Mouse (Mus musculus) brain, adult 2 months (tissue): ENCODE data around the gene Chtf18.

ENCODE experiments used
- DNase-seq: peaks from one replicate; pipeline ENCODE4 v3.0.0; 2011; ENCODE audit warnings: low read depth, low spot score

The Chtf18 gene

DNA sequence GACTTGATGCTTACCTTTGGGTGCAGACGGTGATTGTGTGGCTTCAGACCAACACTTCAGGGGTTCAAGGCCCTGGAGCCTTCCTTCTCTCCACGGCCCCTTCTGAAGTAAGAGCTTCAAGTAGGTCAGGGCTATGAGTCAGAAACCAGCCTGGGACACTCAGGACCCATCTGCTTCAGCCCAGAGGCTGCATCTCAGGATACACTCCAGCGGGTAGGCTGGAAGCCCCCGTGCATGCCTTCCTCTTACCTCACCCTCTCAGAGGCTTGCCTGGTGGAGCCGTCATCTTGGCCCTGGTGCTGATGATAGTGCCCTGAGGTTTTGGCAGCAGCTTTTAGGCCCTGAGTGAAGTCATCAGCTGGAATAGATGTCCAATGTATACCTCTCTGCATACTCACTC is 8.0 kb upstream of the Chtf18 start:
- no peak for DNase-seq

DNA sequence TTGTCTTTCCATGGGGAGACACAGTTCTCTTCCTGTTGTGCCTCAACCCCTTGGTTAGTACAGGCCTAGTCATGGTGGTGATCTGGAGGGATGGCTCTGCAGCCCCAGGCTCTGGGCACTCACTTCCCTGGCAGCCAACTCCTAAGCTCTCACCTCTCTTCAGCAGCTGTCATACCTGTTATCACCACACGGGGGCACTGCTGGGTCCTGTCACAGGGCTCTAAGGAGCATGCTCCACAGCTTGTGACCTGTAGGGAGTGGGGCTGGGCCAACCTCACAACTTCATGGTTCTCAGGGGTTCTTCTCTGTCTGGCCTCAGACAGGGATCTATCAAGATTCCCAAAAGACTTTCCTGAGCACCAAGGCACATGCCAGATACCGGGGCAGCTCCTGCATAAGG is 4.9 kb upstream of the Chtf18 start:
- peak; percentile 93 for DNase-seq

DNA sequence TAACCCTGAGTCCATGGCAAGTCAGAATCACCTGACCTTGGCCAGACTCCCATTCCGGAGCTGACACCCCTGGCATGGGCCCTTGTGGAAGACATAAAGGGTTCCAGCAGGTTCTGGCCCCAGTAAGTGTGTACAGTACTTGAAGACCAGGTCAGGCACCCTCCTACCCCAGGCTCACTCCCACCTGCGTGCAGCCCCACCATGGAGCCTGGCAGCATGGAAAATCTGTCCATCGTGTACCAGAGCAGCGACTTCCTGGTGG is 721 bp upstream of the Chtf18 start:
- DNase-seq = no peak

DNA sequence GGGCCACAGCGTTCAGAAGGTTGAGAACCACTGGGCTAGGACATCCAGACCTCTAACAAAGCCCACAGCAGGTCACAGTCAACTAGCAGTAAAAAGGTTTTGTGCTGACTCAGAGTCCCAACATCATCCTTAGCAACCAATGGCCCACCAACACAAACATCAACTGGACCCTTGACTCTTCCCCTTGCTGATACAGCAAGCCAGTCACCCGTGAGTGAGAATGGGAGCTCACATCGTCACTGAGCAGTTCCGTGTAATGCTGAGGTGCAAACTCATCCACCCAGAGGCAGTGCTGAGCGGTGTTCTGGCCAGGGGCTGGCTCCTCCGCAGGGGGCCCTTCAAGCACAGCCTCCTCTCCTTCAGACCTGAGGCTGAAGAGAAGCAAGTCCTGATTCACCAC is 2.0 kb downstream of the Chtf18 start:
- DNase-seq = no peak

DNA sequence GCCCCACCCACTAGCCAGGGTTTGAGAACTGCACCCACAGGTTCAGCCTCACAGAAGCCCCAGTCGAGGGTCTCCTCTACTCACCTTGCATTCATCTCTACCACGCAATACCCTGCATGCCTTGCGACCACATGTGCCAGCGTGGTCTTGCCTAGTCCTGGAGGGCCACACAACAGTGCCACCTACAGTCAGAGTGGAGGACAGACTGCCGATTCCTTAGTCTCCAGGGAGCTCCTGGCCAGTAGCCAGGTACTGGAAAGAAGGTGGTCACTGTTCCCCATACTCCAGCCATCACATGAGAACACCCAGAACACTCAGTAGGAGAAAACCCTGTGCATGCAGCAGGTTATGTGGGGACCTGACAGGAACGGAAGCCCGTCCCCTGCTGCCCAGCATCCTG is 3.3 kb downstream of the Chtf18 start:
- peak; percentile 39 for DNase-seq

DNA sequence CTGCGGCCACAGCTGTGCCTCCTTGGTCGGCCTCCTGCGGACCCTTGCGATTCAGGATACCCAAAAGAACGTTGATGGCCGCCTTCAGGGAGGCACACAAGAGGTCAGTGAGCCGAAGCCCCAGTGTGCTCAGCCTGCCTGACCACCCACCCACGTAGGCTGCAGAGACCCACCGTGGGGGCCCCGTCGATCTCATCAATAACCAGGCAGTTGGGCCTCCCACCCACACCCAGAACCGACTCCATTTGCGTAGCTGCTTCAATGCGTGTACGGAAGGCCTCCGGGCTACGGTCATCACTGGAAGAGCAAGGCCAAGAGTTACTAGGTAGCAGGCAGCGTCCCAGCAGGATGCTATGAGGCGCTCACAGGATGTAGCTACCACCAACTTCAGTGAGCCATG is 3.7 kb downstream of the Chtf18 start:
- no peak for DNase-seq

DNA sequence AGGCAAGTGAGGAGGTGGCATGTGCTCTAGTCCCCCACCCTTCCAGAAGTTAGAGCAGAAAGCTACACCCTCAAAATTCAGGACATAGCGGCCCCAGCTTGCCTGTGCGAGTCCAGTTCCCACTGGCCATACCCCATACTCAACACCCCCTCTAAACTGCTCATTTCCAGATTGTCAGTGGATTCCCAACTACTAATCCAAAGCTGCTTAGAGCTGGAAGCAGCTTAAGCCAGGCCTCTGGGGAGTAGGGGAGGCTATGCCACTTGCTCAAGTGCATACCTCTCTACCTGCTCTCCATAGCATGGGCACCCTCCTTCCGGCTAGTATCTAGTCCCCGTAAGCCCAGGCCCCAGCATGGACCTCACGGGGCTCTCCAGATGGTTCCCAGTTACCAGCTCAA is 5.7 kb downstream of the Chtf18 start:
- no peak for DNase-seq

DNA sequence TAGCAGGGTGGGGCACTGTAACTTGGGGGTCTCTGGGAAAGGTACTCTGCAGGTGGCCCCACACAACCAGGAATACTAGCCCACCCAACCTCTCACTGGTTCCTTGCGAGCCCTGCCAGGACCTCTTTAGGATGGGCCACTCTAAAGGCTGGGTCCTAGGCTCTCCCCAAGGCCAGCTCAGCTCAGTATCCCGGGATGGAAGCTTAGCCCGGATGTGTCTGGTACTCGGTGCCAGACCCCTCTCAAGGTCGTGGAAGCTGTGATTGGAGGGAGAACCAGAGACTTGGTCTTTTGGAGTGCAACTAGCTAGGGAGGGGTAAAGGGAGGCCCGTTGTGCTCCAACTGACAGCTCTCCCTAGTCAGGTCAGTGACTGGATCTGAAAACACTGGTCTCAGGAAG is 9.5 kb downstream of the Chtf18 start:
- no peak for DNase-seq

DNA sequence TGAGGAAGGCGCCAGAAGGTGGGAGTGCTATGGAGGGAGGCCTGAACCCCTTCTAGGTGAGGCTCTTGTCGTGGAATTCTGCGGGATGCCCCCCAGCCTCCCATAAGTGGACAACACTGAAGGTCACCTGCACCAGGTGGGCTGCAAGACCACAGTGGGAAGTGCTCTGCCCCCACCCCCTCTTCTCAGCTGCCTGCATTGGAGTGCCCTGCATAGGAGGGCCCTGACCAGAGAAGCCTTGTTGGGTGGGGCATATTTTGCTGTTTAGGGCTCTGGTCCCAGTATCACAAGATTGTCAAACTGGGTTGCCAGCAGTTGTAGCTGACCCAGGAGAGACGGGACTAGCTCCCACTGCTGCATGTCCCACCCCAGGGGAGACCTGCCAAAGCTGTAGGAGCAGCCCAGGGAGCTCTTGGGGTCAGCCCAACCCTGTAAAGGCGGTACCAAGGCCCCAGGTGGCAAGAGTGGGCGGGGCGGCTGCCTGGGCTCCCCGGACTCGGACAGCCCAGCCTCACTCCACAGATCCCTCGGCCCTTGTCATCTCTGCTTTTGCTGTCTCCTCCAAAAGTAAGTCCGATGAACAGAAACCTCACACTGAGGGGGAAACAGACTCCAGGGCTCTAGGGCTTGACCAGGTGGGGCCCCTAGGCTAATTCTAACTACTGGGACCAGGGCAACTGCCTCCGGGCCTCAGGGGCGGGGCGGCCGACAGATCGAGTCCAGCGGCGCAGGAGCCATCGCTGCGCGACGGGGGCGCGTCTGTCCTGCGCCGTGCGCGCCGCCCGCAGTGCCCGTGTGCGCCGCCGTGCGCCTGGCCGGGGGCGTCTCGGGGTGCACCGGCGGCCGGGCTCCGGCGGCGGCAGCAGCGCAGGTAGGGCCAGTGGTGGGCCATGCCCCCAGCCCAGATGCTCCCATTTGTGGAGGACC is 10.2 kb downstream of the Chtf18 start, which contains the start of gene Gng13:
TSS of gene Gng13 (plus strand) at position 461 of the 927 bp plus-strand sequence.
- DNase-seq = peak; percentile 45

DNA sequence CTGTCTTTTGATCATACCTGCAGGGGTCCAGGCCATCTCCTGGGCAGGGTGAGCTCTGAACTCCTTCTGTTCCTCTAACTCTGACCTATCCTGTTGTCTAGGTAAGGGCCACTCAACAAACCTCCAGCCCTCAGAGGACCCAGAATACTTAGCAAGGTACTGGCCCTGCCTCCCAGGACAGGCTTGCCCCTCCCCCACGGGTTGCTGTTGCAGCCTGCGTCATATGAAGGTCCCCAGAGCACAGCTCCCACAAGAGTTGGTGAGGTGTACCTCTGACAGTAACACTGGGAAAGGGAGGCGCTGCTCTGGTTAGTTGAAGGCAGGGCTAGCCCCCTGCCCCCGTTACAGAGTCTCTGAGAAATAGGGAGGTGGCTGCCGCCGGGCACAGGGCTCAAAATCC is 11.1 kb downstream of the Chtf18 start:
- DNase-seq = no peak

DNA sequence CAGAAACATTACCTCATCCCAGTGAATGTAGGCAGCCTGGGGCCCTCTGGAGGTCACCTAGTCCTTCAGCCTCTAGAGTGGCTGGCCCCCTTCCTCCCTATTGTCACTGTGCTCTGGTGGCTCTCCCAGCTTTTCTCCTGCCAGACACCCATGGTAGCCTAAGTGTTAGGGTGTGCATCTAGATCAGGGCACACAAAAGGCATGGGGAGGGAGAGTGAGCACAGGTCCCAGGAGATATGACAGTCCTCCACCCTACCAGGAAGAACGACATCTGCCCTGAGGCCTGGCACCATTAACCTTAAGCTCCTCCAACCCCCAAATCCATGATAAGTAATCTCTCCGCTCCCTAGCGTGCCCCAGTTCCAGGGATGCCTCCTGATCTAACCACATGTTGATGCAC is 11.6 kb downstream of the Chtf18 start:
- DNase-seq = no peak

DNA sequence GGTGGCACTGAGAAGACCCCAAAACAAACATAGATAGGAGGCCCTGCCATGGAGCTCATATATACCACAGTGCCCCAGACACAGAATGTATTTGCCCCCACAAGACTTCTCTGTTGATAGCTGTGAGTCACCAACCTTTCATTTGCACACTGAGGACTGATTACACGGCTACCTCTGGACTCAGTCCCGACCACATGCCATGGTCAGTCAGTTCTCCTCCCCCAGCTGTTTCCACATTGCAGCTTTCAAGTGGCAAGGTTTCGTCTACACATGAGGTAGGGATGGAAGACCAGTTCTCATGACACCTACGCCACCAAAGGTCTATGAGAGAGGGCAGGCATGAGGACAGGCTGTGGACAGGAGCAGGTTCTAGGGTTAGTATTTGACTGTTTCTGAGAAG is 16.1 kb downstream of the Chtf18 start:
- DNase-seq = no peak

DNA sequence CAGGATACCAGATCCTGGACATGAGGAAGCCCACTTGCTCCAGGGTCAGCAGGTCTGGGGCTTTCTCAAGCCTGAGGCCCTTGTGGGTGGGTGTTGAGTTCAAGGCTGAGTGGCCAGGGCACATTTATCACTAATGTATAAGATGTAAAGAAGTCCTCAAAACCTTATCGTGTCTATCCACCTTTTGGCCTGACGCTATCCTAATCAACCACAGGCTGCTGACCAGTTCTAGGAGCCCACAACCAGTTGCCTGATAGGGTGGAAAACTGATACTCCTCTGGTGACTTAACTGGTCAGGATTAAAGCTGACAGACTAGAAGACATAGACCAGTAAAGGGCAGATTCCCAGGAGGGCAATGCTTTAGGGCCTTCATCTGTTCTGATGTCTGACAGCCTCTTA is 17.2 kb downstream of the Chtf18 start:
- DNase-seq = no peak

DNA sequence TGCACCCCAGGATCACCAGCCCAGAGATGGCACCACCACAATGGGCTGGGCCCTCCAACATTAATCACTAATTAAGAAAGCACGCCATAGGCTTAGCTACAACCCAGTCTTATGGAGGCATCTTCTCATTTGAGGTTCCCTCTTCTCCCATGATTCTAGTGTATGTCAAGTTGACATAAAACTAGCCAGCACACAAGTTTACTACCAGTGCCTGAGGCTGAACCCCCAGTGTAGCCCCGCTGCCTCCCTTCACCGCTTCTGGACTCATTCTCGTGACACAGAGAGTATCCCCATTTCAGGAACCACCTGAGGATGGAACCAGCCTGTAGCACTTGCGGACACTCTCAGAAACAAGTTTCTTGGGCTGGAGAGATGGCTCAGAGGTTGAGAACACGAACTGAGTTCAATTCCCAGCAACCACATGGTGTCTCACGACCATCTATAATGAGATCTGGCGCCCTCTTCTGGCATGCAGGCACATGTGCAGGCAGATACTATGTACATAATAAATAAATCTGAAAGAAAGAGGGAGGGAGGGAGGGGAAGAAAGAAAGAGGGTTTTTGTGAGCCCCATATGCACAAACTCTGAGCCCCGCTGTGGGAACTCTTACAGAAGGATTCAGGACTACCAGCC is 26.2 kb downstream of the Chtf18 start:
- DNase-seq = no peak

DNA sequence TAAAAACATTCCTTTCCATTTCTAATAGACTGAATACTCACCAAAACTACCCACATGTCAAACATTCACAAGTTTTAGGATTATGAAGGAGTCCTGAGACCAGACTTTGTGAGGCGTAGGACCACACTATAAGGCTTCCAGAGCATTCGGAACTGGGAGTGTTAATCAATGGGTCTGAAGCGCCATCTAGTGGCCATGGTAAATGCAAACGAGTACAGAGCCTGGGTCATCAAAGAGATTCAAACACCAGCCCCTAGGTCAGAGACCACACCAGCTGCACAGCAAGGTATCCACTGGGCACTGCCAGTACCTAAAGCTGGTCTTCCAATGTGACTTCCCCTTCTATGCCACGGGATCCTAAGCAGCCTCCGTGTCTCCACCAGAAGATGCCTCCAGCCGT is 28.8 kb downstream of the Chtf18 start:
- peak; percentile 87 for DNase-seq

DNA sequence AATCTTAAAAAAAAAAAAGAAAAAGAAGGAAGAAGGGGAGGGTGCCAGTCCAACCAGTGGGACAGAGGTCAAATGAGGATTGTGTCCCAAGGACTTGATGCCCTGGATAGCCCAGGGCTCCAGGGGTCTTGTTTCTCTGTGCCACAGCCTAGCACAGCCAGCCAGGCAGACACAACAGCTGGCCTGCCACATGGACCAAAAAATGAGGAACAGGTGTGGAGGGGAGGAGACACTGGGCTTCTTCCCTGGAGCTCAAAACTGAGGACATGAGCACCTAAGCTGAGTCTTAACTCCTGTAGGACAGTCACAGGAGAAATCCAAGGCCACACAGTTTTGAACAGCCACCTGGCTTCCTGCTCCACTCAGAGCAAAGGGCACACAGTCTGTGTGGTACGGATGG is 31.0 kb downstream of the Chtf18 start:
- DNase-seq = no peak

DNA sequence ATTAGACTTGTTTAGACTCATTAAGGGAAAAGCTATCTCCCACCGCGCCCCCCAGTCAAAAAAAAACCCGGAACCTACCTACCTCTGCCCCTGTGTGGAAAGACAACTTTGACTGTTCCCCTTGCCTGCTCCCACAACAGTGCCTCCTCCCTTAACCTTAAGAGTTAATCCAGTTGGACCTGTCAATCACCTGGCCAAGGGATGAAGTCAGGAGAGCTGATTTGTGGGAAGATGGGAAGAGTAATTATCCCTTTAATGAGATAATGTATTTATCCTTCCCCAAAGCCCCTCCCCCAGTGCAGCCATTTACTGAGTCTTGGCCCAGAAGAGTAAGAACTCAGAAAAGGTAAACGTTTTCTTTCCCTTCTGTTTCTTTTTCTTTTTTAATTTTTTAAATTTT is 38.3 kb downstream of the Chtf18 start:
- no peak for DNase-seq

DNA sequence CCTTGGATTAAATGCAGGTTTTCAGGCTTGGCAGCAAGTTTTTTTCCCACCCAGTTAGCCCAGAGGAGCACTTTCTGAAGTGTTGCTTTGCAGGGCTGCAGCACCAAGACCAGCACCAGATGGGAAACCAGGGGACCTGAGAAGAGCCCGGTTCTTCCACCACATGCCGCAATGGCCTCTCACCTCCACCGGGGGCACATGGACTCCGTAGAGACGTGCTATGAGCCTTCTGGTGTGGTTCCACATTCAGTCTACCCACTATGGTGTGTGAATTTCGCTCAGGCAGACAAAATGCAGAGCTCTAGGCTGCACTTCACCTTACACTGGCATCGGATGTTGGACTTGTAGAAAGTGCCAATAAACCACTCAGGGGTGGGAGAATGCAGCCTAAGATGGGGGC is 40.9 kb downstream of the Chtf18 start:
- no peak for DNase-seq

DNA sequence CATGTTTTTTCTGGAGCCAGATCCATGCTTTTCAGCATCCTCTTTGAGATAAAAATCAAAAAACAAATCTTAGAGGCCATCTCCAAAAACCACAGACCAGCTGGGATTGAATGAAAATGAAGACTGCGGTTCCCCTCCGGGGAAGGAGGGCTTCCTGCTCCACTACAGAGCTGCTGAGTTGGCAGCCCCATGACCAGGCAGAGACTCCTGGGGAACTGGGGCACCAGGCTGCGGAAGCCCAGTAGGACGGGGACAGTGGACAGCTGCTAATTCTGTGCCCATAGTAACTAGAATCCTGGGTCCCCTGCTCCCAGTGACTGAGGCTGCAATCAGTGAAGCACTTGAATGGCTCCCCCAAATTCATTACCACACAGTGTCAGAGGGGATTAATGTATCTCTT is 45.6 kb downstream of the Chtf18 start:
- DNase-seq = no peak

DNA sequence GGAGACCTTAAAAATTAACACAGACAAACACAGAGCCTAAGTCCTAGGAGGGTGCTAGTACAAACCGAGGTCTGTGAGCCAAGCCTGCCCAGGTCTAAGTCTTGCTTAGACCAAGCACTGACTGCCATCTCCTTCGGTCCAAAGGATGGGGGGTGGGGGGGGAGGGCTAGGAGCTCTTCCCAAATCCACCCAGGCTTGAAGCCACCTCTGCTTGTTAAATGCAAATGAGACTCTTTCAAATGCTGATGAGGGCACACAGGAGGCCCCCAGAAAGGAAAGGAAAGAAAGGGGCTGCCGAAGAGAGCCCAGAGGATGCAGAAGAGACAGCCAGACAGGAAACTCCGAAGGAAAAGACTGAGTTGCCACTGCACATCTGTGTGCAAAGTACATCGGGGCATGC is 47.4 kb downstream of the Chtf18 start:
- no peak for DNase-seq

DNA sequence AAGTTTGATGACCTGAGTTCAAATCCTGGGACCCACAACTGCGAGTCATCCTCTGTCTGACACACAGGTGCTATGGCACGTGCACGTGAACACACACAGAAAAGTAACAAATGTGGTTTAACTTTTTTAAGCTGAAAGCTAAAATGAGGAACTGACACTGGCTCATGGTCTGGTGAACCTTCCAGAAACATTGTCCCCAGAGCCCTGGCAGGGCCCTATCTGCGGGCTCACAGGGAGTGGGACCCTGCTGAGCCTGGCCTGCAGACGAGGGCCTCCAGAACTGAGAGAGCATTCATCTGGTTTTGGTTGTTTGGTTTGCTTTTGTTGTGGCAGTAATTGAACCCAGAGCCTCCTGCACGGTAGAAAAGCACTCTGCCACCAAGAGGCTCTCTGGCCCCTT is 49.2 kb downstream of the Chtf18 start:
- no peak for DNase-seq

DNA sequence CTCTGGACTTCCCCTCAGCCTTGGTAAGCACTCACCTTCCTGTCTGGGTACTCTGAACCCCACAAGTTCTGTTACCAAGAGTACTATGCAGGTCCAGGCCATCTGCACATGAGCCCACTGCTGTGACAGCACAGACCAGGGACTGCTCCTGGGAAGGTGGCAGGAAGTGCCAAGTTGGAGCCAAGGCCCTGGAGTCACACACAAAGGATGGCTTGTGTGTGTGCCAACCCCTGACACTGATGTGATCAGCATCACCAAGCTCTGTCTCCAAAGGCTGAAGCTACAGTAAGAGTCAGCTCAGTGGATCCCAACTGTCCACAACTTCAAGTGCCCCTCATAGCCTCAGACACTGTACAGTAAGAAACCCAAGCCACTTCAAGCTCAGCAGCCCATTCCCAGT is 54.2 kb downstream of the Chtf18 start:
- DNase-seq = peak; percentile 83
